Mouse (Mus musculus) thymus, adult 2 months (tissue): ENCODE measurements around the gene Creb1. TPM values are rescaled to one million over a fixed set of nuclear protein-coding genes. Genes with fewer than 3 reads are reported as not detected.
"Not testable (repeated sequence)": the region's sequence is repeated elsewhere in the genome, so short reads cannot be mapped to it uniquely, and the experiment has no call there.

Experiments used
- DNase-seq: peaks from one replicate; pipeline ENCODE4 v3.0.0; 2021
- H3K27ac ChIP-seq: fragments of 200-500 bp; 2 replicates; pipeline ENCODE4 v1.5.1; 2012; ENCODE audit warnings: low read length, control low read depth; ENCODE audit not compliant: control insufficient read depth, insufficient read depth
- H3K27me3 ChIP-seq: fragments of 200-500 bp; 2 replicates; pipeline ENCODE4 v1.6.1; 2012; ENCODE audit warnings: mild to moderate bottlenecking, low read length, moderate library complexity, mixed read lengths; ENCODE audit not compliant: control insufficient read depth, insufficient read depth
- H3K36me3 ChIP-seq: fragments of 200-500 bp; 2 replicates; pipeline ENCODE4 v1.6.1; 2012; ENCODE audit warnings: mild to moderate bottlenecking, low read length, moderate library complexity; ENCODE audit not compliant: control insufficient read depth, insufficient read depth
- H3K4me1 ChIP-seq: fragments of 200-500 bp; replicated peaks from 2 replicates; pipeline ENCODE4 v1.6.1; 2012; ENCODE audit warnings: low read length; ENCODE audit not compliant: control insufficient read depth, insufficient read depth
- H3K4me3 ChIP-seq: fragments of 200-500 bp; 2 replicates; pipeline ENCODE4 v1.5.1; 2012; ENCODE audit warnings: mild to moderate bottlenecking, low read length, control low read depth, moderate library complexity; ENCODE audit not compliant: control insufficient read depth, insufficient read depth
- CTCF ChIP-seq: fragments of 200-500 bp; IDR thresholded peaks from 2 replicates; pipeline ENCODE4 v1.5.1; 2012; ENCODE audit warnings: mild to moderate bottlenecking, control low read depth, low read length, moderate library complexity, borderline replicate concordance; ENCODE audit not compliant: control insufficient read depth, poor library complexity, insufficient read depth; ENCODE audit errors: extremely low read depth
- POLR2A ChIP-seq: fragments of 200-500 bp; IDR thresholded peaks from 2 replicates; pipeline ENCODE4 v1.6.1; 2012; ENCODE audit warnings: mild to moderate bottlenecking, low read length, control low read depth, moderate library complexity; ENCODE audit not compliant: control insufficient read depth, poor library complexity, insufficient read depth; ENCODE audit errors: extremely low read depth
- WGBS: fragments of 180-500 bp; shearing (Covaris S2); methylation state at CpG from one replicate; pipeline ENCODE4 v1.1.7; 2018; 5-methylcytosine and 5-hydroxymethylcytosine counted together
- polyA plus RNA-seq: library from polyadenylated mRNA; depleted of rRNA; stranded (reverse); fragments of >200 nt; gene quantifications from 2 replicates; pipeline ENCODE4 v1.2.3, GENCODE M21; 2012

The Creb1 gene
- polyA plus RNA-seq, 1 experiment: 74.5 TPM

DNA sequence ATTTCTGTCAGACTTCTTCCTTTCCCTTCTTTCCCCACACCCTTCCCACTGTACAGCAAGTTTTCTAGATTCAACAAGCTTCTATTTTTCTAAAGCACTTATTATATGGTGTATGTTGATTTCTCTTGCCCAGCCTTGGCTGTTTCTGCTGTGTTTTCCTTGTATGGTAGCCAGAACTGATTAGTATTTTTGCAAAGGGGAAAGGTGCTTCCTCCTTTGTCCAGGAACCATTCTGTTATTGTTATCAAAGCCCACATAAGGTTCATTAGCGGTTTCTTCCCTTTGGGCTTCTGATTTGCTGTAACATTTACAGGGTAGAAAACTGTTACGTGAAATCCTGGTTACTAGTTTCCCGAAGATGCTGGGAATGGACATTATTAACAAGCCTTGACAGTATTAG is 27.7 kb downstream of the Creb1 start:
- no peak for DNase-seq
- Histone ChIP-seq H3K27me3 (no peaks in the 10 kb centered on the region), H3K4me1 (no peaks in the 10 kb centered on the region), H3K4me3 (no peak overlapping the region), H3K36me3 (peaks cover 48% of the 10 kb centered on the region), H3K27ac (no peak overlapping the region)
- no peak for TF ChIP-seq CTCF
- TF ChIP-seq POLR2A: no peak
- WGBS: 94% methylated on average over 3 of the region's 3 CpGs

DNA sequence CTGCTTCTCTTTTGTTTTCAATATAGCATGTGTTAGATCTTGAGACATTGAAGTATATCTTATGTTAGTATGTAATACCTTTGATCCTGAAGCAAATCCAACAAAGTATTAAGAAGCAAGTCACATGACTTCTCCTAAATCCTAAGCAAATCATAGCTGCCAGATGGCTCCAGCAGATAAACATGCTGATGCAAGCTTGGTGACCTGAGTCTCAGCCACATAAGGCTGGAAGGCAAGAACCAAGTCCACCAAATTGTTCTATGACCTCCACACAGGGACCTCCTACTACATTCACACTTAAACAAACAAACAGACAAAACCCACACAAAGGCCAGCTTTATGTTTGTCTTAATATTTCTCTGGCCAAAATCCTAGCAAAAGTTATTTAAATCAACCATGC is 35.8 kb downstream of the Creb1 start:
- TF ChIP-seq CTCF (no peak), POLR2A (no peak)
- no peaks in the 10 kb centered on the region for H3K27me3 ChIP-seq
- no peaks in the 10 kb centered on the region for H3K4me1 ChIP-seq
- no peak for DNase-seq
- no peak overlapping the region for H3K27ac ChIP-seq
- no peak overlapping the region for H3K4me3 ChIP-seq
- peaks cover 75% of the 10 kb centered on the region for H3K36me3 ChIP-seq

- no peak overlapping the region for H3K27ac ChIP-seq
- no peak for DNase-seq
Measured at GRCm38 (mm10) chr1:64576022-64576421, 43.6 kb downstream of the Creb1 start.

DNA sequence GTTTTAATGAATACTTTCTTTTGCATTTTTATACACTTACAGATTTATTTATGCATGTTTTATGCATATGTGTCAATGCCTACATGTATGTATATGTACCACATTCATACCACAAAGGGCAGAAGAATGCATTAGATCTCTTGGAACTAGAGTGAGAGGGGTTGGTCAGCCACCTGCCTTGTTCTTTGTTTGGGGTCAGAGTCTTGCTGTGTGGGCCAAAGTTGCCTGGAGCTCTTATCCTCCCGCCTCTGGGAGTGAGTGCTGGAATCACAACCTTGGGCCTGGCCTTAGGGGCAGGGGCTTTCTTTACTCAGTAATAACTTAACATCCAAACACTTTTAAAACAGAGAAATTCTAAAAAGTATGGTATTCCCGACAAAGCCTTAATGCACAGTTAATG is 44.3 kb downstream of the Creb1 start:
- Histone ChIP-seq H3K27ac (no peak overlapping the region), H3K27me3 (no peaks in the 10 kb centered on the region), H3K4me1 (no peaks in the 10 kb centered on the region), H3K4me3 (no peak overlapping the region), H3K36me3 (peaks cover 82% of the 10 kb centered on the region)
- no peak for DNase-seq
- TF ChIP-seq POLR2A (no peak), CTCF (no peak)
- 96% methylated on average over 2 of the region's 2 CpGs for WGBS

More at GRCm38 (mm10) chr1:64576022-64576421, 43.6 kb downstream of the Creb1 start:
- no peak overlapping the region for H3K4me3 ChIP-seq
- H3K4me1 ChIP-seq: no peaks in the 10 kb centered on the region
- no peaks in the 10 kb centered on the region for H3K27me3 ChIP-seq
- TF ChIP-seq CTCF (no peak), POLR2A (no peak)
- whole genome bisulfite sequencing: over 99% methylated on average over 7 of the region's 7 CpGs
- peaks cover 81% of the 10 kb centered on the region for H3K36me3 ChIP-seq

DNA sequence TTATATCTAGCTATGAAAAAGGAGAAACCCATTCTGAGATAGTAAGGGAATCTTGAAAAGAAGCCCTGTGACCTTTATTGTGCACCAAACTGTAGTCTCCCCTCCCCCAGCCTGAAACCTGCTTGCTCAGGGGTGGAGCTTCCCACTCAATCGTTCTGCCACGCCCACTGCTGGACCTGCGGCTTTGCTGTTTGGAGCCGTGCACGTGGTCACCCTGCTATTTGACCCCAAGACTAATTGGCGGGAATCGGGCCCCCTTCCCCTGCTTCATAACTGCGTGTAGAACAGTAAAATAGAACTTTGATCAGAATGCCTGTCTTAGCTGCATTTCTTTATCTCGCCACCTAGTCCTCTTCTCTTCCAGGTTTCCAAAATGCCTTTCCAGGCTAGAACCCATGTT is 45.5 kb downstream of the Creb1 start:
- not testable (repeated sequence) for DNase-seq, H3K27ac ChIP-seq, H3K4me1 ChIP-seq, H3K27me3 ChIP-seq, H3K4me3 ChIP-seq
- H3K36me3 ChIP-seq: peaks cover 78% of the 10 kb centered on the region
- 94% methylated on average over 9 of the region's 9 CpGs for WGBS

DNA sequence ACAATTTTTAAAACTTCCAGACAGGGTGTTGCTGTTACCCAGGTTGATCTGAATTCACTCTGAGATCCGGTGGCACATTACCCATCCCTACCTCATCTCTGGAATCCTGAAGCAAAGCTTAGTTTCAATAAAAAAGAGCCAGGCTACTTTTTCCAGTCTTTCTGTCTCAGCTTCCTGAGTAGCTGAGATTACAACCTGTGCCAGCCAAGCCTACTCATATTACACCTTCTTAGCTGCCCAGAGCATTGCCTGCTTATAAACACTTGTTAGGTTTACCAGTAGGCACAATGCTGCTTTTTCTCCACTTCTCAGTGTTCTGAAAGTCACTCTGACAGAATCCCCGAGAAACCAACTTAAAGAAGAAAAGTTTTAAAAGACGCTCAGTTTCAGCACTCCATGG is 46.4 kb downstream of the Creb1 start:
- peaks cover 73% of the 10 kb centered on the region for H3K36me3 ChIP-seq
- TF ChIP-seq CTCF (no peak), POLR2A (no peak)
- H3K27me3 ChIP-seq: no peaks in the 10 kb centered on the region
- WGBS: 98% methylated on average over 3 of the region's 3 CpGs
- no peak for DNase-seq
- H3K27ac ChIP-seq: no peak overlapping the region
- no peak overlapping the region for H3K4me3 ChIP-seq
- no peaks in the 10 kb centered on the region for H3K4me1 ChIP-seq

GRCm38 (mm10) chr1:64598926-64599325 is 66.5 kb downstream of the Creb1 start:
- Histone ChIP-seq H3K27me3 (no peaks in the 10 kb centered on the region), H3K4me3 (no peak overlapping the region), H3K4me1 (no peaks in the 10 kb centered on the region), H3K27ac (no peak overlapping the region), H3K36me3 (peaks cover 35% of the 10 kb centered on the region)
- no peak for DNase-seq
- TF ChIP-seq POLR2A: no peak
- TF ChIP-seq CTCF: no peak
- 42% methylated on average over 5 of the region's 5 CpGs for WGBS
